Mouse (Mus musculus): ENCODE results near the gene Ccdc6. TPM values are rescaled to one million over a fixed set of nuclear protein-coding genes. Genes with fewer than 3 reads are reported as not detected.
A peak's percentile ranks its signal among the peaks of the same experiment; 100 is the strongest.

Ccdc6 gene
- polyA plus RNA-seq, 1 experiment from 2014 or later = 13.5 TPM

GRCm38 (mm10) chr10:70168396-70168795 is 71.5 kb downstream of the Ccdc6 start:
- ATAC-seq (ENCODE audit: insufficient number of reproducible peaks, low FRiP score, low TSS enrichment, low read depth) = no peak
- Histone ChIP-seq H3K9ac (no peak overlapping the region), H3K27ac (replicated peaks) (no peak overlapping the region), H3K4me3 (replicated peaks) (no peak overlapping the region), H3K36me3 (peaks cover 28% of the 10 kb centered on the region; the same call in 1 of the 2 replicates), H3K27me3 (no peaks in the 10 kb centered on the region), H3K4me1 (peaks cover 21% of the 10 kb centered on the region), H3K9me3 (replicated peaks) (no peaks in the 10 kb centered on the region), H3K4me2 (replicated peaks) (no peak overlapping the region)
- WGBS = 63% methylated on average over 13 of the region's 13 CpGs

- no peak for ATAC-seq (ENCODE audit: insufficient number of reproducible peaks, low FRiP score, low TSS enrichment, low read depth)
- peaks cover 28% of the 10 kb centered on the region; the same call in 1 of the 2 replicates for H3K36me3 ChIP-seq
Observed at GRCm38 (mm10) chr10:70169044-70169443, 72.1 kb downstream of the Ccdc6 start.

GRCm38 (mm10) chr10:70173314-70173713 is 76.4 kb downstream of the Ccdc6 start:
- Histone ChIP-seq H3K4me3 (replicated peaks) (no peak overlapping the region), H3K4me2 (replicated peaks) (no peak overlapping the region), H3K4me1 (peaks cover 12% of the 10 kb centered on the region; the same call in 1 of the 2 replicates), H3K9me3 (replicated peaks) (no peaks in the 10 kb centered on the region), H3K27ac (replicated peaks) (no peak overlapping the region), H3K9ac (no peak overlapping the region), H3K36me3 (peaks cover 41% of the 10 kb centered on the region), H3K27me3 (no peaks in the 10 kb centered on the region)
- WGBS = 49% methylated on average over 3 of the region's 3 CpGs
- ATAC-seq (ENCODE audit: insufficient number of reproducible peaks, low FRiP score, low TSS enrichment, low read depth) = no peak

More at GRCm38 (mm10) chr10:70169044-70169443, 72.1 kb downstream of the Ccdc6 start:
- Histone ChIP-seq H3K4me1 (peaks cover 14% of the 10 kb centered on the region), H3K4me2 (replicated peaks) (no peak overlapping the region), H3K27ac (replicated peaks) (no peak overlapping the region), H3K9ac (no peak overlapping the region), H3K9me3 (replicated peaks) (no peaks in the 10 kb centered on the region), H3K4me3 (replicated peaks) (no peak overlapping the region), H3K27me3 (no peaks in the 10 kb centered on the region)
- 47% methylated on average over 18 of the region's 18 CpGs for WGBS

- H3K4me3 ChIP-seq (replicated peaks) = no peak overlapping the region
- 75% methylated on average over 16 of the region's 16 CpGs for WGBS
- H3K4me2 ChIP-seq (replicated peaks) = no peak overlapping the region
- H3K27ac ChIP-seq (replicated peaks) = 0 out of 2 replicates have a peak overlapping the region, but pooled peaks have one; percentile 17
- no peak overlapping the region for H3K9ac ChIP-seq
- no peaks in the 10 kb centered on the region for H3K27me3 ChIP-seq
- H3K9me3 ChIP-seq (replicated peaks) = no peaks in the 10 kb centered on the region
- 0 out of 2 replicates have a peak, but pooled peaks cover 4% of the 10 kb centered on the region for H3K4me1 ChIP-seq
- ATAC-seq (ENCODE audit: insufficient number of reproducible peaks, low FRiP score, low TSS enrichment, low read depth) = no peak
- peaks cover 44% of the 10 kb centered on the region for H3K36me3 ChIP-seq
Observed at GRCm38 (mm10) chr10:70174494-70175190, 77.7 kb downstream of the Ccdc6 start.

- H3K9me3 ChIP-seq (replicated peaks) = no peaks in the 10 kb centered on the region
- H3K4me2 ChIP-seq (replicated peaks) = no peak overlapping the region
- WGBS = 85% methylated on average over 9 of the region's 9 CpGs
- H3K4me3 ChIP-seq (replicated peaks) = no peak overlapping the region
- H3K27me3 ChIP-seq = no peaks in the 10 kb centered on the region
- peaks cover 26% of the 10 kb centered on the region for H3K36me3 ChIP-seq
- H3K27ac ChIP-seq (replicated peaks) = no peak overlapping the region
- H3K4me1 ChIP-seq = peaks cover 12% of the 10 kb centered on the region; the same call in 1 of the 2 replicates
- no peak overlapping the region for H3K9ac ChIP-seq
- ATAC-seq (ENCODE audit: insufficient number of reproducible peaks, low FRiP score, low TSS enrichment, low read depth) = no peak
Observed at GRCm38 (mm10) chr10:70180727-70181126, 83.8 kb downstream of the Ccdc6 start.

- H3K27me3 ChIP-seq = no peaks in the 10 kb centered on the region
Observed at GRCm38 (mm10) chr10:70181279-70181972, 84.5 kb downstream of the Ccdc6 start.

GRCm38 (mm10) chr10:70183210-70184080 is 86.5 kb downstream of the Ccdc6 start:
- no peak overlapping the region for H3K4me2 ChIP-seq (replicated peaks)
- peaks cover 12% of the 10 kb centered on the region; the same call in 1 of the 2 replicates for H3K4me1 ChIP-seq
- H3K27me3 ChIP-seq = no peaks in the 10 kb centered on the region
- ATAC-seq (ENCODE audit: insufficient number of reproducible peaks, low FRiP score, low TSS enrichment, low read depth) = no peak
- 53% methylated on average over 15 of the region's 15 CpGs for WGBS
- 0 out of 2 replicates have a peak overlapping the region, but pooled peaks have one; percentile 1 for H3K27ac ChIP-seq (replicated peaks)
- H3K9ac ChIP-seq = no peak overlapping the region
- H3K4me3 ChIP-seq (replicated peaks) = no peak overlapping the region
- H3K9me3 ChIP-seq (replicated peaks) = no peaks in the 10 kb centered on the region
- H3K36me3 ChIP-seq = peaks cover 22% of the 10 kb centered on the region; the same call in 1 of the 2 replicates

More at GRCm38 (mm10) chr10:70181279-70181972, 84.5 kb downstream of the Ccdc6 start:
- WGBS = 81% methylated on average over 11 of the region's 11 CpGs
- Histone ChIP-seq H3K27ac (replicated peaks) (no peak overlapping the region), H3K9ac (no peak overlapping the region), H3K4me3 (replicated peaks) (no peak overlapping the region), H3K36me3 (peaks cover 23% of the 10 kb centered on the region), H3K4me2 (replicated peaks) (no peak overlapping the region), H3K4me1 (peaks cover 12% of the 10 kb centered on the region; the same call in 1 of the 2 replicates), H3K9me3 (replicated peaks) (no peaks in the 10 kb centered on the region)
- ATAC-seq (ENCODE audit: insufficient number of reproducible peaks, low FRiP score, low TSS enrichment, low read depth) = 0 out of 2 replicates have a peak, but pooled peaks have one; percentile 48

GRCm38 (mm10) chr10:70186136-70186535 is 89.2 kb downstream of the Ccdc6 start:
- no peak for ATAC-seq (ENCODE audit: insufficient number of reproducible peaks, low FRiP score, low TSS enrichment, low read depth)
- WGBS = 78% methylated on average over 9 of the region's 9 CpGs
- Histone ChIP-seq H3K4me1 (peaks cover 12% of the 10 kb centered on the region; the same call in 1 of the 2 replicates), H3K9ac (no peak overlapping the region), H3K9me3 (replicated peaks) (no peaks in the 10 kb centered on the region), H3K27me3 (no peaks in the 10 kb centered on the region), H3K4me3 (replicated peaks) (no peak overlapping the region), H3K36me3 (peaks cover 33% of the 10 kb centered on the region), H3K27ac (replicated peaks) (no peak overlapping the region), H3K4me2 (replicated peaks) (no peak overlapping the region)

GRCm38 (mm10) chr10:70186586-70186985 is 89.7 kb downstream of the Ccdc6 start:
- peaks cover 33% of the 10 kb centered on the region for H3K36me3 ChIP-seq
- no peak overlapping the region for H3K27ac ChIP-seq (replicated peaks)
- H3K27me3 ChIP-seq = no peaks in the 10 kb centered on the region
- peaks cover 12% of the 10 kb centered on the region; the same call in 1 of the 2 replicates for H3K4me1 ChIP-seq
- no peak for ATAC-seq (ENCODE audit: insufficient number of reproducible peaks, low FRiP score, low TSS enrichment, low read depth)
- H3K9me3 ChIP-seq (replicated peaks) = no peaks in the 10 kb centered on the region
- WGBS = 84% methylated on average over 7 of the region's 7 CpGs
- H3K4me3 ChIP-seq (replicated peaks) = no peak overlapping the region
- H3K4me2 ChIP-seq (replicated peaks) = no peak overlapping the region
- H3K9ac ChIP-seq = no peak overlapping the region

GRCm38 (mm10) chr10:70189864-70190263 is 92.9 kb downstream of the Ccdc6 start:
- ATAC-seq (ENCODE audit: insufficient number of reproducible peaks, low FRiP score, low TSS enrichment, low read depth) = no peak
- no peaks in the 10 kb centered on the region for H3K4me1 ChIP-seq
- WGBS = 81% methylated on average over 13 of the region's 13 CpGs

More at GRCm38 (mm10) chr10:70189864-70190263, 92.9 kb downstream of the Ccdc6 start:
- H3K27me3 ChIP-seq = no peaks in the 10 kb centered on the region
- peaks cover 46% of the 10 kb centered on the region for H3K36me3 ChIP-seq
- H3K4me2 ChIP-seq (replicated peaks) = no peak overlapping the region
- H3K27ac ChIP-seq (replicated peaks) = no peak overlapping the region
- no peak overlapping the region for H3K4me3 ChIP-seq (replicated peaks)
- H3K9me3 ChIP-seq (replicated peaks) = no peaks in the 10 kb centered on the region
- H3K9ac ChIP-seq = no peak overlapping the region
